Mouse (Mus musculus): Measurements from ENCODE around the gene Thrsp. TPM values are rescaled to one million over a fixed set of nuclear protein-coding genes. Genes with fewer than 3 reads are reported as not detected.

Gene Thrsp
- polyA plus RNA-seq, 2 experiments: 0.02 TPM; not detected in 1

- H3K27me3 ChIP-seq (ENCODE audit: control insufficient read depth, insufficient read depth, low read length): no peaks in the 10 kb centered on the region
- no peak overlapping the region for H3K4me2 ChIP-seq (ENCODE audit: low read depth)
- DNase-seq (ENCODE audit: low read depth in 3 of 3, low spot score in 3 of 3): no peak
- no peak overlapping the region for H3K4me3 ChIP-seq (ENCODE audit: insufficient read depth in 1 of 2, low read depth in 2 of 2, low read length in 2 of 2)
- H3K36me3 ChIP-seq (replicated peaks; ENCODE audit: control insufficient read depth, insufficient read depth, low read depth): peaks cover 64% of the 10 kb centered on the region
- TF ChIP-seq CTCF (IDR thresholded peaks at IDR 0.05; ENCODE audit: low read depth) (no peak), EP300 (IDR thresholded peaks at IDR 0.05; ENCODE audit: low read depth) (no peak)
- WGBS (ENCODE audit: insufficient replicate concordance): 74% methylated on average over 8 of the region's 8 CpGs
- H3K4me1 ChIP-seq (replicated peaks; ENCODE audit: control insufficient read depth in 2 of 2, insufficient read depth in 2 of 2, low read length in 1 of 2): no peaks in the 10 kb centered on the region
- H3K27ac ChIP-seq: no peak overlapping the region
- ATAC-seq (ENCODE audit: insufficient read depth): no peak
- H3K9ac ChIP-seq (replicated peaks): no peak overlapping the region
- no peaks in the 10 kb centered on the region for H3K9me3 ChIP-seq (ENCODE audit: control insufficient read depth, low read length)
Measured at GRCm38 (mm10) chr7:97387561-97388147, 29.9 kb downstream of the Thrsp start.

GRCm38 (mm10) chr7:97386806-97387370, 30.6 kb downstream of the Thrsp start:
- Histone ChIP-seq H3K9me3 (ENCODE audit: control insufficient read depth, low read length) (no peaks in the 10 kb centered on the region), H3K9ac (replicated peaks) (no peak overlapping the region), H3K4me3 (ENCODE audit: insufficient read depth in 1 of 2, low read depth in 2 of 2, low read length in 2 of 2) (no peak overlapping the region), H3K27ac (no peak overlapping the region), H3K36me3 (replicated peaks; ENCODE audit: control insufficient read depth, insufficient read depth, low read depth) (peaks cover 67% of the 10 kb centered on the region), H3K27me3 (ENCODE audit: control insufficient read depth, insufficient read depth, low read length) (no peaks in the 10 kb centered on the region), H3K4me1 (replicated peaks; ENCODE audit: control insufficient read depth in 2 of 2, insufficient read depth in 2 of 2, low read length in 1 of 2) (no peaks in the 10 kb centered on the region), H3K4me2 (ENCODE audit: low read depth) (no peak overlapping the region)
- DNase-seq (ENCODE audit: low read depth in 3 of 3, low spot score in 3 of 3): no peak
- TF ChIP-seq CTCF (IDR thresholded peaks at IDR 0.05; ENCODE audit: low read depth) (no peak), EP300 (IDR thresholded peaks at IDR 0.05; ENCODE audit: low read depth) (no peak)
- WGBS (ENCODE audit: insufficient replicate concordance): 80% methylated on average over 5 of the region's 5 CpGs
- ATAC-seq (ENCODE audit: insufficient read depth): no peak

- Histone ChIP-seq H3K27ac (no peak overlapping the region), H3K36me3 (replicated peaks; ENCODE audit: control insufficient read depth, insufficient read depth, low read depth) (peaks cover 65% of the 10 kb centered on the region), H3K27me3 (ENCODE audit: control insufficient read depth, insufficient read depth, low read length) (no peaks in the 10 kb centered on the region), H3K4me2 (ENCODE audit: low read depth) (no peak overlapping the region), H3K4me1 (replicated peaks; ENCODE audit: control insufficient read depth in 2 of 2, insufficient read depth in 2 of 2, low read length in 1 of 2) (no peaks in the 10 kb centered on the region), H3K9ac (replicated peaks) (no peak overlapping the region), H3K4me3 (ENCODE audit: insufficient read depth in 1 of 2, low read depth in 2 of 2, low read length in 2 of 2) (no peak overlapping the region), H3K9me3 (ENCODE audit: control insufficient read depth, low read length) (no peaks in the 10 kb centered on the region)
- ATAC-seq (ENCODE audit: insufficient read depth) (no peak), DNase-seq (ENCODE audit: low read depth in 3 of 3, low spot score in 3 of 3) (no peak)
- 83% methylated on average over 7 of the region's 7 CpGs for WGBS (ENCODE audit: insufficient replicate concordance)
- no peak for TF ChIP-seq CTCF (IDR thresholded peaks at IDR 0.05; ENCODE audit: low read depth)
- TF ChIP-seq EP300 (IDR thresholded peaks at IDR 0.05; ENCODE audit: low read depth): no peak
Measured at GRCm38 (mm10) chr7:97386106-97386805, 31.3 kb downstream of the Thrsp start.

- H3K27me3 ChIP-seq (ENCODE audit: control insufficient read depth, insufficient read depth, low read length): no peaks in the 10 kb centered on the region
- H3K9me3 ChIP-seq (ENCODE audit: control insufficient read depth, low read length): no peaks in the 10 kb centered on the region
- DNase-seq (ENCODE audit: low read depth in 3 of 3, low spot score in 3 of 3): no peak
- no peak overlapping the region for H3K4me3 ChIP-seq (ENCODE audit: insufficient read depth in 1 of 2, low read depth in 2 of 2, low read length in 2 of 2)
- no peak for ATAC-seq (ENCODE audit: insufficient read depth)
- no peak overlapping the region for H3K27ac ChIP-seq
- peaks cover 61% of the 10 kb centered on the region for H3K36me3 ChIP-seq (replicated peaks; ENCODE audit: control insufficient read depth, insufficient read depth, low read depth)
- H3K4me1 ChIP-seq (replicated peaks; ENCODE audit: control insufficient read depth in 2 of 2, insufficient read depth in 2 of 2, low read length in 1 of 2): no peaks in the 10 kb centered on the region
- WGBS (ENCODE audit: insufficient replicate concordance): 79% methylated on average over 10 of the region's 10 CpGs
- H3K4me2 ChIP-seq (ENCODE audit: low read depth): no peak overlapping the region
- no peak overlapping the region for H3K9ac ChIP-seq (replicated peaks)
- TF ChIP-seq CTCF (IDR thresholded peaks at IDR 0.05; ENCODE audit: low read depth): no peak
- TF ChIP-seq EP300 (IDR thresholded peaks at IDR 0.05; ENCODE audit: low read depth): no peak
Measured at GRCm38 (mm10) chr7:97383496-97384132, 33.9 kb downstream of the Thrsp start.

- H3K4me2 ChIP-seq (ENCODE audit: low read depth): no peak overlapping the region
- H3K9ac ChIP-seq (replicated peaks): no peak overlapping the region
- WGBS (ENCODE audit: insufficient replicate concordance): 91% methylated on average over 8 of the region's 8 CpGs
- H3K36me3 ChIP-seq (replicated peaks; ENCODE audit: control insufficient read depth, insufficient read depth, low read depth): peaks cover 64% of the 10 kb centered on the region
- no peaks in the 10 kb centered on the region for H3K4me1 ChIP-seq (replicated peaks; ENCODE audit: control insufficient read depth in 2 of 2, insufficient read depth in 2 of 2, low read length in 1 of 2)
- no peaks in the 10 kb centered on the region for H3K9me3 ChIP-seq (ENCODE audit: control insufficient read depth, low read length)
- no peak overlapping the region for H3K4me3 ChIP-seq (ENCODE audit: insufficient read depth in 1 of 2, low read depth in 2 of 2, low read length in 2 of 2)
- DNase-seq (ENCODE audit: low read depth in 3 of 3, low spot score in 3 of 3): no peak
- H3K27ac ChIP-seq: no peak overlapping the region
- TF ChIP-seq CTCF (IDR thresholded peaks at IDR 0.05; ENCODE audit: low read depth): no peak
- TF ChIP-seq EP300 (IDR thresholded peaks at IDR 0.05; ENCODE audit: low read depth): no peak
- H3K27me3 ChIP-seq (ENCODE audit: control insufficient read depth, insufficient read depth, low read length): no peaks in the 10 kb centered on the region
- ATAC-seq (ENCODE audit: insufficient read depth): no peak
Measured at GRCm38 (mm10) chr7:97382661-97383060, 34.9 kb downstream of the Thrsp start.
